Mouse (Mus musculus) heart, postnatal 10 days (tissue): ENCODE results near the gene Cdk18. TPM values are rescaled to one million over a fixed set of nuclear protein-coding genes. Genes with fewer than 3 reads are reported as not detected.

Source experiments
- DNase-seq, 2 experiments: peaks; one replicate each; pipeline ENCODE4 v3.0.0; 2021
- intact Hi-C: fragments of 180-260 bp; cut with DNase I; formaldehyde crosslinking; loops from one replicate; pipeline ENCODE4 v1.15.1; 2025
- total RNA-seq, 2 experiments: library from RNA; stranded (reverse); gene quantifications; 2 replicates each; pipeline ENCODE4 v1.2.3; 2021

The Cdk18 gene
- total RNA-seq, 2 experiments from 2014 or later, result 7.6 to 10.4 TPM

GRCm38 (mm10) chr1:132121895-132122294, 17.6 kb downstream of the Cdk18 start:
- intact Hi-C loops, result loop anchor here (1.0 to 2.0 kb wide), 2 partner anchors 33 to 115 kb away; no protein-coding TSS in a partner anchor
- no peak for DNase-seq

- intact Hi-C loops, result loop anchor here (1.0 to 2.0 kb wide), 2 partner anchors 34 to 116 kb away; no protein-coding TSS in a partner anchor
- DNase-seq, result peak; percentile 87 to 92
These were observed 18.2 kb downstream of the Cdk18 start for GRCm38 (mm10) chr1:132121236-132121635.

GRCm38 (mm10) chr1:132116606-132117005, 22.9 kb downstream of the Cdk18 start:
- peak; percentile 67 to 84 for DNase-seq
- intact Hi-C loops, result loop anchor here (1.0 to 5.0 kb wide), 3 partner anchors 69 to 179 kb away; no protein-coding TSS in a partner anchor

- intact Hi-C loops, result no loop called here
- no peak for DNase-seq
These were observed 26.4 kb downstream of the Cdk18 start for GRCm38 (mm10) chr1:132113098-132113497.

- intact Hi-C loops, result no loop called here
These were observed 27.1 kb downstream of the Cdk18 start for GRCm38 (mm10) chr1:132112426-132112825.

GRCm38 (mm10) chr1:132111411-132111810, 28.1 kb downstream of the Cdk18 start:
- no peak for DNase-seq
- intact Hi-C loops, result no loop called here

More at GRCm38 (mm10) chr1:132112426-132112825, 27.1 kb downstream of the Cdk18 start:
- DNase-seq, result no peak

GRCm38 (mm10) chr1:132109368-132109767, 30.1 kb downstream of the Cdk18 start:
- intact Hi-C loops, result no loop called here
- DNase-seq, result no peak

GRCm38 (mm10) chr1:132104353-132104752, 35.1 kb downstream of the Cdk18 start:
- no peak for DNase-seq
- intact Hi-C loops, result no loop called here

- intact Hi-C loops, result no loop called here
- DNase-seq, result no peak
These were observed 37.4 kb downstream of the Cdk18 start for GRCm38 (mm10) chr1:132101953-132102697.

- intact Hi-C loops, result no loop called here
These were observed 39.7 kb downstream of the Cdk18 start for GRCm38 (mm10) chr1:132099775-132100174.

GRCm38 (mm10) chr1:132099016-132099415, 40.5 kb downstream of the Cdk18 start:
- intact Hi-C loops, result no loop called here

More at GRCm38 (mm10) chr1:132099775-132100174, 39.7 kb downstream of the Cdk18 start:
- DNase-seq, result no peak

GRCm38 (mm10) chr1:132098076-132098475, 41.4 kb downstream of the Cdk18 start:
- intact Hi-C loops, result no loop called here
- no peak for DNase-seq

More at GRCm38 (mm10) chr1:132099016-132099415, 40.5 kb downstream of the Cdk18 start:
- DNase-seq, result peak; percentile 19 to 37

- peak; percentile 72 to 76 for DNase-seq
- intact Hi-C loops, result no loop called here
These were observed 44.0 kb downstream of the Cdk18 start for GRCm38 (mm10) chr1:132095356-132096004.

GRCm38 (mm10) chr1:132093269-132093668, 46.2 kb downstream of the Cdk18 start:
- no peak for DNase-seq
- intact Hi-C loops, result no loop called here

- intact Hi-C loops, result no loop called here
- no peak for DNase-seq
These were observed 49.2 kb downstream of the Cdk18 start for GRCm38 (mm10) chr1:132090266-132090665.

GRCm38 (mm10) chr1:132089767-132090166, 49.7 kb downstream of the Cdk18 start:
- intact Hi-C loops, result no loop called here

GRCm38 (mm10) chr1:132088181-132088671, 51.3 kb downstream of the Cdk18 start:
- DNase-seq, result no peak
- intact Hi-C loops, result no loop called here

More at GRCm38 (mm10) chr1:132089767-132090166, 49.7 kb downstream of the Cdk18 start:
- no peak for DNase-seq

- DNase-seq, result no peak
- intact Hi-C loops, result no loop called here
These were observed 54.1 kb downstream of the Cdk18 start for GRCm38 (mm10) chr1:132085181-132086049.

- intact Hi-C loops, result no loop called here
- no peak for DNase-seq
These were observed 61.1 kb downstream of the Cdk18 start for GRCm38 (mm10) chr1:132078413-132078812.

GRCm38 (mm10) chr1:132075576-132075975, 63.9 kb downstream of the Cdk18 start:
- intact Hi-C loops, result no loop called here
- no peak for DNase-seq
